Mouse (Mus musculus) inflammation-experienced regulatory T-cells, adult 6 months (primary cell): ENCODE measurements around the gene Gm3194. TPM values are rescaled to one million over a fixed set of nuclear protein-coding genes. Genes with fewer than 3 reads are reported as not detected.
"Not testable (repeated sequence)": the region's sequence is repeated elsewhere in the genome, so short reads cannot be mapped to it uniquely, and the experiment has no call there.

Source experiments
- ATAC-seq: one replicate; pipeline ENCODE4 v1.8.0; 2017
- polyA plus RNA-seq, 3 experiments: library from polyadenylated mRNA; unstranded; fragments of 100-300 nt; shearing (Covaris generic); gene quantifications; one replicate each; pipeline ENCODE4 v1.2.1; 2017

Gene Gm3194
- polyA plus RNA-seq: 1 to 10 TPM in 1 of 3 experiments, not detected in 2; 8.9 TPM

- ATAC-seq: not testable (repeated sequence)
Measured at GRCm38 (mm10) chr14:5455367-5455766, at the start of gene Gm3194. Gene Gm3194 (minus strand): TSS chr14:5455467.

DNA sequence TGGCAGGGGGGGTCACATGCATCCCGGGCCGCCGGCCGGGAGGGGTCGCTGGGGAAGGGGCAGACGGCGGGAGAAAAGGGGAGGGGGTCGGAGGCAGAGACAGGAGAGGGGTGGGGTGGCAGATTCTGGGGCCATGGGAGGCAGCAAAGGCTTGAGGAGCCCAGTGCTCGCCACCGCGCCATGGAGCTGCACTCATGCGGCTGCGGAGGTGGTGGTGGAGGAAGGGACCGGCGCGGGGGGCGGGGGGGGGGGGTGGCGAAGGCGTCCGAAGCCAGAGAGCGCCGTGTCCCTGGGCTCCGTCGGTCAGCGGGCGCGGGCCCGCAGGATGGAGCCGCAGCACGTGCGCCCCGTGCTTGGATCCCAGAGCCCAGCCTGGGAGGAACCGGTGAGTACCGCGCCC lies 46.1 kb upstream of the Gm3194 start, which contains the start of gene Gm3488:
Gm3488 (plus strand) TSS at position 301 of the 400 bp plus-strand sequence.
- ATAC-seq: not testable (repeated sequence)

DNA sequence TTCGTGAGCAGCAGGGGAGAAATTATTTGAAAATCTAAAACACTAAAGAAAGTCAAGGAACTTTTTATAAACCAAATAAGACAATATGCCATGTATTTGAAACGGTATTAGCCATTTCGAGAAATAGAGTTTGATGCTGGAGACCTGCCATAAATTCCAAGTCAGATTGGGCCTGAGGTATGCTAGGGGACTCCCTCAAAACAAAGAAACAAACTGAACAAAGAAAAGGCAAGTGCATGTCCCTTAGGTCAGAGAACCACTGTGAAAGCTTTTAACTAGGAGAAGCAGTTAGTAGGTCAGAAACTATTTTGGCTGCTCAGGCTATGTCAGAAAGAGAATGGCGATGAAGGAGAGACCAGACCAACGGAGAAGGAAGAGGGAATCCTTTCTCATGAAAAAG lies 28.6 kb upstream of the Gm3194 start, which contains the start of gene Gm3187:
Gm3187 (plus strand) TSS at position 301 of the 400 bp plus-strand sequence.
- ATAC-seq: not testable (repeated sequence)

GRCm38 (mm10) chr14:5477730-5478129 lies 22.5 kb upstream of the Gm3194 start, which contains the start of gene Gm8246:
Gene Gm8246 (minus strand): TSS chr14:5477830.
- not testable (repeated sequence) for ATAC-seq

GRCm38 (mm10) chr14:5460469-5460868 lies 5.2 kb upstream of the Gm3194 start:
- not testable (repeated sequence) for ATAC-seq

- ATAC-seq: not testable (repeated sequence)
Measured at GRCm38 (mm10) chr14:5388949-5389348, 66.3 kb downstream of the Gm3194 start, which contains the start of gene Gm3500. Gene Gm3500 (minus strand): TSS chr14:5389049.

Other genes with a start within 250 kb of the Gm3194 start
- gene Gm3526, start 194.9 kb downstream of the Gm3194 start, polyA plus RNA-seq: not detected
- gene Gm3542, start 120.5 kb downstream of the Gm3194 start, polyA plus RNA-seq: not detected
- gene Gm3500, start 66.4 kb downstream of the Gm3194 start, polyA plus RNA-seq: 10 to 100 TPM in 1 of 3 experiments, 1 to 10 TPM in 2; 3.6 to 23.2 (median 8.7) TPM
- gene Gm8246, start 22.4 kb upstream of the Gm3194 start, polyA plus RNA-seq: not detected
- gene Gm3187, start 28.7 kb upstream of the Gm3194 start, polyA plus RNA-seq: not detected
- 10 to 100 TPM in 1 of 3 experiments, 1 to 10 TPM in 2; 2.4 to 17.1 (median 8.5) TPM for gene Gm3488, start 46.2 kb upstream of the Gm3194 start, polyA plus RNA-seq
- not detected for gene Gm3532, start 83.0 kb upstream of the Gm3194 start, polyA plus RNA-seq
- gene Gm8265, start 177.6 kb upstream of the Gm3194 start, polyA plus RNA-seq: not detected
- gene Gm9603, start 232.0 kb upstream of the Gm3194 start, polyA plus RNA-seq: not detected